Mouse (Mus musculus) left cerebral cortex, postnatal 4 days (tissue): ENCODE measurements around the gene Dhx38. TPM values are rescaled to one million over a fixed set of nuclear protein-coding genes. Genes with fewer than 3 reads are reported as not detected.

ENCODE experiments used
- DNase-seq: peaks from one replicate; pipeline ENCODE4 v3.0.0-alpha.2; 2022
- intact Hi-C: fragments of 180-260 bp; cut with DNase I; formaldehyde crosslinking; loops from one replicate; pipeline ENCODE4 v1.15.1; 2025
- total RNA-seq, 2 experiments: library from RNA; stranded (reverse); gene quantifications; 2 replicates each; pipeline ENCODE4 v1.2.3; 2021

Gene Dhx38
- 10 to 100 TPM; 25.9 to 26.6 TPM for total RNA-seq

DNA sequence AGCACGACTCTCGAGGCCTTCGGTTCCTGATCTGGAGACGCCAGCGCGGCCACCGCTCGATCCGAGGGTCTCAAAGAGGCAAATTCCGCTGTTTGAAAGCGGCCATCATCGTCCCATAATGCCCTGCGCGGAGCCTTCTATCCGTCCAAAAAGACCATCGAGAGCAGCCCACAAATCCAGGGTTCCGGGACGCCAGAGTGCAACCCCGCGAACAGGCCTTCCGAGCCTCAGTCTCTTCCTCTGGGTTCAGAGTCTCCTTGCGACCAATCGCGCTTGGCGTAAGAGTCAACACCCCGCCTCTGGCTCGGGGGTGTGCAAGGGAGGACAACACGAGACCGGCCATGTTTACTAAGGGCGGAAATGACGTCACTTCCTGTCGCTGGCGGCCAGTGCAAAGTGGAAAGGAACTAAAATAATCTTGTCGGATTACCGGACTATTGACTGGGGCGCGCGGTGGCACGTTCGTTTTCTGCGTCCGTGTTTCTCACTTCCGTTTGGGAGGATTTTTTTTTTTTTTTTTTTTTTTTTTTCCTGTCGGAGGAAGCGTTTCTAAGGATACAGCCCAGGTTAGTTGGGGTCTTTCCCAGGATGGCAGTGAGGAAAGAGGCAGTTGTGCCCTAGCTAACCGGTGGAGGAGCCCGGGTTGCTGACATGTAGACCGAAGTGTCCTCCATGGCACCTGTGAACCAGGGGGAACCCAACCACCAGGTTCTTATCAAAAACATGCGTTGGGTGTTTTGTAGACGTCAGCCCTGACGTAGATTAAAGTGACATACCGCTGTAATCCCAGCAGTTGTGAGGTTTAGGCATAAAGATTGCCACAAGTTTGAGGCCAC, at the start of gene Dhx38, which contains the start of gene Txnl4b:
TSS of gene Dhx38 (minus strand) at position 364 of the 836 bp plus-strand sequence.
TSS of gene Txnl4b (plus strand) at position 395 of the 836 bp plus-strand sequence.
- DNase-seq = peak; percentile 98
- intact Hi-C loops = no loop called here

DNA sequence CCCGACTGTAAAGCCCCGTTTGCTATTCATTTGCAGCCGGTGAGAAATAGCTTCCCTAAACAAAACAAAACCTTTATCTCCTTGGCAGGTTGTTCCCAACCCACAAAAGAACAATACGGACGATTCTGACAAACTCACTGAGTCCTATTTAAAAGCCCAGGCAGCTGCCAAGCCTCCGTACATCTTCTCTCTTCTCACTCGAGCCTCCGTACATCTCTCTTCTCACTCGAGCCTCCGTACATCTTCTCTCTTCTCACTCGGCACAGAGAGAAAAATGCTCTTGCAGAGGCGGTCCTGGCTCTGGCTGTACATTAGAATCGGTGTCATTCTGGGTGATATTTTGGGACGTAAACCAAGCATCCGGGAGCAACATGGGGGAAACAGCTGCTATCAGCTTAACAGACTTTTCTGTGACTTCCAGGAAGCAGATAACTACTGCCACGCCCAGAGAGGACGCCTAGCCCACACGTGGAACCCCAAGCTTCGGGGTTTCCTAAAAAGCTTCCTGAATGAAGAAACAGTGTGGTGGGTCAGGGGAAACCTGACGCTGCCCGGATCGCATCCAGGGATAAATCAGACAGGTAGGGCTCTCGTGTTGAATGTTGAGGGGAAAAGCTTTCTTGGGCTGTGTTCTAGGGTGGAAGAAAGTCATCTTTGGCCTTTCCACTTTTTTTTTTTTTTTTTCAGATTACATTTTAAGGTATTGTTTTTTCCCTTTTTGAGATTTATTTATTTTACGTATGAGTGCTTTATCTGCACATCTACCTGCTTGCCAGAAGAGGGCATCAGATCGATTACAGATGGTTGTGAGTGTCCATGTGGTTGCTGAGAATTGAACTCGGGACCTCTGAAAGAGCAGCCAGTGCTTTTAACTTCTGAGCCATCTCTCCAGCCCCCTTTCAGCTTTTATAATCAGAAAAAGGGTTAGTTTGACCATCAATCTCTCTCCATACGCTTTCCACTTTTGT, 48.9 kb upstream of the Dhx38 start, which contains the start of gene Pkd1l3:
TSS of gene Pkd1l3 (plus strand) at position 275 of the 968 bp plus-strand sequence.
- DNase-seq = no peak
- intact Hi-C loops = no loop called here

DNA sequence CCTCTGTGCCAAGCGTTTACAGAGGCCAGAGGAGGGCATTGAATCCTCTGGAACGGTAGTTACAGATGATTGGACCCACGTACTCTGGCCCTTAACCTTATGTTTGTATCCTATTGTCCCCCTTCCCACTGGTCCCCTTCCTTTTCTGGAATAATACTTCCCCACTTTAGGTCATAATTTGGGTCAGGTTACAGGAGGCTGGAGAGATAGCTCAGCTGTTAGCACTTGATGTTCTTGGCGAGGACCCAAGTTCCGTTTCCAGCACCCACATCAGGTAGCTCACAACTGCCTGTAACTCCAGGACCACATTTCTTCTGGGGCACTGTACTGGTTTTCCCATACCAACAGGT, 43.5 kb upstream of the Dhx38 start:
- DNase-seq = no peak
- intact Hi-C loops = no loop called here

DNA sequence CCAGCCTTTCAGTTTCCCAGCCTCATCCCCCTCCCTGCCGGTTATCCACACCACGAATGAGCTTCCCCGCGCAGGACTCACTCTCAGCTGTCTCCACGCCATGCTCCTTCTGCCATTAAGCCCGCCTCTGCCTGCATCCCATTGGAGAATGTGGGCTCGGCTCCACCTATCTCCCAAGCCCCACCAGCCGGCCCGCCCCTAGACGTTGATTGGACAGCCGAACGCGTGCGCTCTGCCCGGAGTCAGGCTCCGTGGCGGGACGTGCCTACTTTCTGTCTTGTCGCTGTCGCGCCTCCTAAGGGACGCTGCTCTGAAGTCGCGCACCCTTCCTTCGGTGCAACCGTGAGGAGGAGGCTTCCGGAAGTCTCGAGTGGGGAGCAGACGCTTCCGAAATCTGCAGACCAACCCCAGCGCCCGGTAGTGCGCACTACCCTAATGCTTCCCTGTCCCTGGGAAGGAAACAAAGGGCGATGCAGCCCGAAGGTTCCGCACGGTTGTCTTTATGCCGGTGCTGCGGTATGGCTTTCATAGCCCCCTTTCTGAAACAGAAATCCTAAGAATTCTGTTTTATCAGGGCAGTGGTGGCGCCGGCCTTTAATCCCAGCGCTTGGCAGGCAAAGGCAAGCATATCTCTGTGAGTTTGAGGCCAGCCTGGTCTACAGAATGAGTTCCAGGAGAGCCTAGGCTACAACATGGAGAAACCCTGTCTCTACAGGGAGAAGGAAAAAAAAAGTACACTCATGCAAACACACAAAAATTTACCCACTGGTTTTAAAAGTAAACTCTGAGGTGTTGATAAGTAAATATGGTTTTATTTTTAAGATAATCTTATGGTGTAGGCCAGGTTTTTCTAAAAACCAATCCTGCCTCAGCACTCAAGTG, 42.9 kb upstream of the Dhx38 start, which contains the start of gene Dhodh:
TSS of gene Dhodh (minus strand) at position 403 of the 882 bp plus-strand sequence.
- DNase-seq = peak; percentile 98
- intact Hi-C loops = no loop called here

DNA sequence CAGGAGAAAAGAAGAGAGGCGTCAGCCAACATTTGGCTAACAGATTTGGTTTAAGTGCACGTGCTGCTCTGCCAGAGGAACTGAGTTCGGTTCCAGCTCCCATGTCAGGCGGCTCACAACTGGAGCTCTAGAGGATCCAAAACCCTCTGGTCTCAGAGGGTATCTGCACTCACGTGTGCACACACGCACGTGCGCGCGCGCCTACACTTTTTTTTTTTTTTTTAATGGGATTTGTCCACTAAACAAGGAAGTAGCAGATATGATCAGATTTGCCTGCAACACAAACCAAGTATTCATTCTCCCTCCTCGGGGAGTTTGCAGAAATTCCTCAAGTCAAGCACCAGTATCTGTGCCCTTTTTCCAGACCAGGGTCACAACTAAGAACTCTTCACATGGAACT, 42.0 kb upstream of the Dhx38 start:
- no peak for DNase-seq
- intact Hi-C loops = no loop called here

DNA sequence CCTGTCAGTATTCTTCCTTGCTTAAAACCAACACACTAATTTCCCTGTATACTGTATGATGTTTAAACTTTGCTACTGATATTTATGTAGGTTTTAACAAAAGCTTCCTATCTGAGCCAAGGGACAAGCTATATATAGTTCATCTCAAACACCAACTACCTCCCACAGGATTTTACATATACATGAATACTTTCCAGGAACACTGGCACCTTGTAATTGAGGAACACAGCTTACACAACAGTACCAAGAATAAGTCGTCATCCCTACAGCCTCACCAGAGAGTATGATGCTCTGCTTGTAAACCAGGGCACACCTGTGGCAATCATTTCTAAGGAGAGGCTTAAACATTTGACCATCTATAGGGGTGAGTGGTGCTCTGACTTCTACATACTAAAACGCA, 41.1 kb upstream of the Dhx38 start:
- no peak for DNase-seq
- intact Hi-C loops = no loop called here

DNA sequence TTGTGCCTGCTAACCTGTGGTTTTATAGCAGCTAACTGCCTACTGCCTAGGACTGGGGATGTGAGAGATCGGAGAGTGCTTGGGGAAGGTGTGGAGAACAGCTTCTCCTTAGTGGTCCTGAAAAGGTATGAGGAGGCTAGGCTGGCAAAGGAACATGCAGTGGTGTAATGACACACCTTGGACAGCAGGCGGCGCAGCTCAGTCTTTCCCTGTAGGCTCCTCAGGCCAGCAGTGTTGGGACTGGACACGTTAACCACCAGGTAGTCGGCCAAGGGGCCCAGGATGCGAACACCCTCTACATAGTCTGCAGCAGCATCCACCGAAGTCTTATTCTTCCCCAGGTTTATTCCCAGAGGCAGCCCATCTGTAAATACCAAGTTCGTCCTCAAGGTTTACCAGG, 30.2 kb upstream of the Dhx38 start:
- DNase-seq = peak; percentile 63
- intact Hi-C loops = no loop called here

DNA sequence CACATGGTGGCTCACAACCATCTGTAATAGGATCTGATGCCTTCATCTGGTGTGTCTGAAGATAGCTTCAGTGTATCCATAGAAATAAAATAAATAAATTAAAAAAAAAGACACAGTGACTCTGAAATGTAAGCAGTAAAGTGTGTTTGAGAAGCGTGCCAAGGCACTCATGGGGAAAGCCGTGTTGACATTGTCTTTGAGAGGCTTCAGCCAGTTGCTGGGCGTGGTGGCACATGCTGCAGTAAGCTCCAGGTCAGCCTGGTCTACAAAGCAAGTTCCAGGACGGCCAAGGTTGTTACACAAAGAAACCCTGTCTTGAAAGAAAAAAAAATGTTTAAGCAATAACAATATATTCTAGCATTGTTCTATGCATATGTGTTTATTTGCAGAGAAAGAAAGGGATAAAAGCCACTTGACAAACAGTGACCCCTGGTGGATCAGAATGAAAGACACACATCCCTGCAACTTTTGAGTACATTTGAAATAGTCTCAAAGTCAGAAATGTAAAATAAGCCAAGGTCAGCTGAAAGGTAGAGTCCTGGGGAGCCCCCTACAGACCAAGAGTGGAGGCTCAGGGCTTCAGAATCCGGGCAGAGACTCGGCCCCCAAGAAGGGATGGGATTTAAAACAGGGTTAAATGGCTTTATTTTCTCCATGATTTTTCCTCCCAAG, 27.6 kb upstream of the Dhx38 start:
- no peak for DNase-seq
- intact Hi-C loops = no loop called here

DNA sequence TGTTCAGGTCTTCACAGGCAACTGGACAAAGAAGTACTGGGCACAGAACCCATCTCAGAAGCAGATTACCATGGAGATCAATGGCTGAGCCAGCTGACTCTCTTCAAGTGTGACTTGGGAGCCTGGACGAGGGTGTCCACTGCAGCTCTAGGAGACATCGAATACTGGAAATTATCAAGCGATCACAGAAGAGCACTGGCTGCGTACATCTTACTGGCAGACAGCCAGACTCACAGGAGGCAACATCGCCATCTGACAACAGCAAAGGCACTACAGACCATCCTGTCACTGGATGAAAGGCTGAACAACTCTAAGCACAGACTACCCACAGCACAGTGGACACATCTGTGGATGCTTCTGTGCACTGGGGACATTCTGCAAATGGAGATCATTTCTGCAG, 26.5 kb upstream of the Dhx38 start:
- intact Hi-C loops = no loop called here
- DNase-seq = no peak

DNA sequence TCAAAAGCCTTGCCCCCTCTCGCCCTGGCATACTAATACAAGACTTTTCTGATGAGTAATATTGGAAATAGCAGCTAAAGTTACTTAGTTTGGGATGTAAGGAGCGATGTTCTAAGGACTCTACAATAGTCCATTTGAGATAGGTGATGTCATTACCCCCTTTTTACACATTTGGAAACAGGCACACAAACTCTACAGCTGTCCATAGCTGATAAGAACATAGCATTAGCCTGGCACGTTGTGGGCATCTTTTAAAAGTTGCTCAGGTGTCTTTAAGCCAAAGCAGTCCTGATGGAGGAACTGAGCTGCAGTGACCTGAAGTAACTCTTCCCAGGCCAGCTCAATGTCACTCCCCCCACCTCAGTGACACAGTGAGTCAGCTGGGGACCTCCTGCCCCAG, 25.7 kb upstream of the Dhx38 start:
- DNase-seq = no peak
- intact Hi-C loops = no loop called here

DNA sequence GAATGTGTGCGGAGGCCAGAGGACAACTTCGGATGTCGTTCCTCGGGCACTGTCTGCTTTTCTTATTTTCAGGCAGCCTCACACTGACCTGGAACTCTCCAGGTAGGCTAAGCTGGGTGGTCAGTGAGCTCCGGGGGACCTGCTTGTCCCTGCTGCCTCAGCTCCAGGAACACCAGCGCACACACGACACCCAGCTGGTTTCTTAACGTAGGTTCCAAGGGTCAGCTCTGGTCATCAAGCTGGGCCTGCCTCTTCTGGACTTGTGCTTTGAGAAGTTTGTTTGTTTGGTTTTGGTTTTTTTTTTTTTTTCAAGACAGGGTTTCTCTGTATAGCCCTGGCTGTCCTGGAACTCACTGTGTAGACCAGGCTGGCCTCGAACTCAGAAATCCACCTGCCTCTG, 25.2 kb upstream of the Dhx38 start:
- intact Hi-C loops = no loop called here
- no peak for DNase-seq

DNA sequence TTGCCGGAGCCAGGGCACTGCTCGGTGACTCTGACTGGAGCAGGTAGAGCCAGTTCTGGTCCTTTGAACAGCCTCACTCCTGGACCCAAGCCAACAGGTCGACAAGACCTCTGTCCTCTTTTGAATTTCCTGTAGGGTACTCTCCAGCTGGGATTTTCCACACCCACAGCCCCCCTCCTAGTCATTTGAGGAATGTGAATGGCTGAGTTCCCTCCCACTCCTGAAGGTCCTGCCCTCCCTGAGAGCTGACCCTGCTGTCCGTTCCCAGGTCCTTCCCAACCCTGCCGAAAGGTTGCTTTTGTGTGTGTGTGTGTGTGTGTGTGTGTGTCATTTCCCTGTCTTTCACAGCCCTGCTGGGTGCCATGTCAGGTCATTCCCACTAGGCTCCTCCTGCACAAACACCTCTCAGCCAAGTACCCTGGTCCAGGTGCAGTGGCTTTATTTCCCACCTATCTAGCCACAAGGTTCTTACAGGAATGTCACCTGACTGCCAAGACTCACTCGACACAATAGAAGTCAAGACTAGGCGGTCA, 21.4 kb upstream of the Dhx38 start:
- DNase-seq = no peak
- intact Hi-C loops = no loop called here

DNA sequence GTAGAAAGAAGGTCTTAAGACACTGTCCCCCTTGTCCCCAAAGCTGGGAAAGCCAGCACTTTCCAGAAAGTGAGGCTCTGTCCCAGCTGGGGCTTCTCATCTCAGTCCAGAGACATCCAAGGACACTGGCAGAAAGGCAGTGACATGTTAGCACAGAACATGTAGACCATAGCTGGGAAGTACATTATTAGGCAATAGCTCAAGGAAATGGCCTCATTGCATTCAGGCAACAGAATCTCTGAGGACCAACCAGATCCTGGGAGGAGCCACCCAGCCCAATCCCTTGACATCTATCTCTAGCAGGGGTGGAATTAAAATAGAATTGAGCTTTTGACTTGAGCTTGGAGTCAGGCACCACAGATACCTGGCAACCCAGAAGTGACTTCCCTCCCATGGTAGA, 20.0 kb upstream of the Dhx38 start:
- intact Hi-C loops = no loop called here
- DNase-seq = no peak

DNA sequence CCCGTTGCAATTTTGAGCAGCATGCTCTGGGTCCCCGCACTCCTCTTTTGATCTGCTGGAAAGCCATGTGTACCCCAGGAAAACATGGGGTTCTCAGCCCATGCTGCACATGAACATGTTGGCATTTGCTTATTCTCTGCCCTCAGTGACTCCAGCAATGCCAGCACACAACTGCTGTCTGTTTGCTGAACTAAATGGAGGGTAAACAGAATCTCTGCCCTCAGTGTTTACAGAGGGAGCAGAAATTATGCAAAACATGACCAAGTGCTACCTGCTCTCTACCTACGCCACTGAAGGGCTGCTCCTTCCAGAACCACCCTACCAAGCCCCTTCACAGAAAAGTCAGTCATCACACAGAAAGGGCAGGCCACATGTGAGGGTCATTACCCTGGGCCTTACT, 19.2 kb upstream of the Dhx38 start:
- intact Hi-C loops = no loop called here
- DNase-seq = no peak

DNA sequence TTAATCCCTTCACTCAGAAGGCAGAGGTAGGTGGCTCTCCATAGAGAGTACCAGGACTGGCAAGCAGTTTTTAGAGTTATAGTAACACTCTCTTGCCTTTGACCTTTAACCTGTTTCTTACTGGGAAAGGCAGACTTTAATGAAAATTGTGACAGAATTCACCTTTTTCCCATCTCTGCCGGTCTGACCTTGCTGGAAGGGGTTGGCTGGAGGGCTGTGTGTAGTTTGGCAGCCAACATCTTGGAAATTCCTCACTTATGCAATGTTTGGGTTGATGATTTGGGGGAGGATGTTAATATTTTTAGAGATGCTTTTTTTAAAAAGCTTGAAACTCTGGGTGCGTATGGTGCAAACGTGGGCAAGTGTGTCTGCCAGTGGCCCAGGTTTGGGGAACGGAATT, 18.6 kb upstream of the Dhx38 start:
- intact Hi-C loops = no loop called here

DNA sequence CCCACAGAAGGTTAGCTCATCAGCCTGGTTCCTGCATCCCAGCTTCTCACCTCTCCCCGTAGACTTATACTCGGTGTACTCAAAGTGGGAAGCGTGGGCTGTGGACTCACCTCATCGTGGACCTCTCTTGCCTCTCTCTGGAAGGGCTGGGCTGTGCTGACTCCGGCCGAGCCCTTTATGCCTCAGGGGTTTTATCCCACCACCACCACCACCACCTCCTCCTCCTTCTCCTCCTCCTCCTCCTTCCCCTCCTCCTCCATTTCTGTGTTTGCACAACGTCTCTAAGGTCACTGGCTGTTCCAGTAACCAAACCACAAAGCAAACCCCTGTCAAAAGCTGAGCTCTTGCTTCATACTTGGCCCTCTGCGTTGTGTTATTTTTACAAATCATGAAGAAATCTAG, 13.2 kb upstream of the Dhx38 start, which contains the start of gene Hp:
TSS of gene Hp (minus strand) at position 273 of the 402 bp plus-strand sequence.
- intact Hi-C loops = no loop called here
- no peak for DNase-seq

More for the DNA sequence above, 18.6 kb upstream of the Dhx38 start:
- no peak for DNase-seq

DNA sequence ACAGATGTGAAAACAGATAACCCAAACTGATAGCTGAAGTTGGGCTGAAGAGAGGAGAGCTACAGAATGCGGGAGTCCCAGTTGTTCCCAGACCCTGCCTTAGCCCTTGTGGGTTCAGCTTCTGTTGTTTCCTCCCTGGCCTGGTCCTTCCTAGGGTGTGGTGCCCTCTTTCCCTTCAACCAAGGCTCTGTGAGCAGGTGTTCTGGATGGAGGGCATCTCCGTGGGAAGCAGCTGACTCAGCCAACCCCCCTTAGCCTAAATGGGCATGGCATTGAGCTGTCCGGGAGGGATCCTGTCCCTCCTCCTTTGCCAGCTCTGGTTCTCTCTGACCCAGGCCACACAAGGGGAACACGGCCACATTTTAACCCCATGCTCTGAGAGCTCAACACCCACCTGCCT, 10.7 kb upstream of the Dhx38 start:
- no peak for DNase-seq
- intact Hi-C loops = no loop called here

DNA sequence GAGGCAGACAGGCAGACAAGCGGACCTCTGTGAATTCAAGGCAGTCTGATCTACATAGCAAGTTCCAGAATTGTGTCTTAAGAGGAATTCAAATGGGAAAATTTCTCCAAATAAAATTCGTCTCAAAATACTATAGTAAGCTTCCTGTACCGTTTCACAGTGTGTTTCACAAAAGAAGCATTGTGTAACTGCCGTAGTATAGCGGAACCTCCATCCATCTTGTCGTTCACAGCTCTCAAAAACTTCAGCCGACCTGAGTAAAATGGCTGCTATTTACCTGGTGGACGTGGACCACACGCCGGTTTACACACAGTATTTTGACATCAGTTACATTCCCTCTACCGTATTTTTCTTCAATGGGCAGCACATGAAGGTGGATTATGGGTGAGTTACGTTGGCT, 5.5 kb upstream of the Dhx38 start:
- intact Hi-C loops = no loop called here
- DNase-seq = no peak

DNA sequence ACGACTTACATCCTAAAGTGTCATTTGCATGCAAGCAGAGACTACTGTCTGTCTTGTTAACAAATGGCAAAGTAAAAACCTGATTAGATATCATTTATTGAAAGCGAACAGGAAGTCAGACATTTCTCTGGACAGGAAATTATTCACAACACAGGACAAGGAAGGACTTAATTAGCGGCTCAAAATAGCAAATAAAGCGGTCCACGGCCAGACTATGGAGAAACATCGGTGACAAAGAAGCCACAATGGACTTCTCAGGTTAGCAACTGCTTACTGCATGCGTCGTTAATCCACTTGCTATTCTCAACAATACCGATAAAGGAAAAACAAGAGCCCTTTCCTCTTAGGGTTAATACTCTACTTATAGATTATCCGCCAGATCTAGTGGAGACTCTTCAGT, 895 bp downstream of the Dhx38 start:
- intact Hi-C loops = no loop called here
- no peak for DNase-seq

DNA sequence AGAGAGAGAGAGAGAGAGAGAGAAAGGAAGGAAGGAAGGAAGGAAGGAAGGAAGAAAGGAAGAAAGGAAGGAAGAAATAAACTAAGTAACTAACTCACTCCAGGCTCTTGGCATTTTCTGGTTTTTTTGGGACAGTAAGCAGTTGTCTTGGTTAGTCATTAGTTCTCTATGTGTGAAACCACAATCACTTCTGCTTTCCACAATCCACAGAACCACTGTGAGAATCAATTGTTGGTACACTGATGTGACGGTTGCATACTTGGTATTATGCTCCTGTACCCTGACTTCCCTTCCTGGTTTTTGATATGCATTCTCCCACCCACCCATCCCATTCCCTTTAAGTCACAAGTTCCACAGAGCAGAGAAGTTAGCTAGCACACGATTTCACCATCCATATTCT, 1.8 kb downstream of the Dhx38 start:
- intact Hi-C loops = no loop called here
- no peak for DNase-seq
